Mouse (Mus musculus): Measurements from ENCODE around the gene Pla1a. TPM values are rescaled to one million over a fixed set of nuclear protein-coding genes. Genes with fewer than 3 reads are reported as not detected.
A peak's percentile ranks its signal among the peaks of the same experiment; 100 is the strongest.
"Not testable (repeated sequence)": the region's sequence is repeated elsewhere in the genome, so short reads cannot be mapped to it uniquely, and the experiment has no call there.

The Pla1a gene
- polyA plus RNA-seq (2015; fragmentation: Nextera tagmentation; extraction: Ambion mirVana), result 49.8 and 55.8 TPM in 2 replicates

DNA sequence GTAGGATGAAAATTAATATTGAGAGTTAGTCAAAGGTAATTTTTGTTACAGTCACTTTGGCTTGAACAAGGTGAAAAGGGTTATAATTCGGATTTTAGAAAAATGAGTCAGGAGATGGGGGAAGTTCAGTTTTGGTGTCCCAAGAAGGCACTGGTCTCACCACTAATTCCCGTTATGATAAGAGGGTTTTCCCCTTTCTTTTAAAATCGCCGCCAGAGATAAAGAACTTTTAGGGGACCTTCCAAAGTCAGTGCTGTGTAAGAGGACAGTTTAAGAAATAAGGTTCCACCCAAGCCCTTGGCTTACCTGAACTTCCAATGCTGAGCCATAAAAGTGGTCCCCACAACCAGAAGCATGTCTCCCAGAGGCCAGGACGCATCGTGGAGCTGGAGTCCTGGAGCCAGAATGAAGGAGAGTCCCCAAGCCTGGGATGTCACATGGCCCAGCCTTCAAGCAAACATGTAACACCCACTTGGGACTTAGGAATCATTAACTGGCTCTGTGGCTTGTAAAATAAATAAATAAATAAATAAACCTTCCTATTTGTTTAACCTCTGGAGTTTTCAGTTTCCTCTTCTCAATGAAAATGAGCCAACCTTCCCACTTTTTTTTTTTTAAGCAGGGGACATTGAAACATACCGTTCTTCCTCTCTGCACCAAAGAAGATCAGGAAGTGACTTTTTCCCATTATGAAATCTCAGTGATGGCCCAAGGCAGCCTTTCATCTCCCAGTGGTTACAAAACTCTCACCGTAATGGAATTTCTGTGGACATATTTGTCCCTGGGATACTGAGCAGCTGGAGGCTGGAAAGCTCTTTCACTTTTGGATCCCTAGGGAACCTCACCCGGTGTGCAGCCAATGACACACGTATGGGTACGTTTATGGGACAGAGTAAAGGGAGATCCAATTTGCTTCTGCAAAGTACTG lies at the start of gene Pla1a:
Pla1a (minus strand) TSS at position 648 of the 928 bp plus-strand sequence.
- Histone ChIP-seq H3K4me2 (ENCODE audit: low read depth, low read length) (peak within 1 kb of the TSS; percentile 61), H3K27me3 (ENCODE audit: insufficient read depth, low read length) (no peaks in the 10 kb centered on the region), H3K36me3 (replicated peaks; ENCODE audit: insufficient read depth, low read length) (no peaks in the 10 kb centered on the region), H3K9me3 (ENCODE audit: low read length) (no peaks in the 10 kb centered on the region), H3K27ac (ENCODE audit: low read depth) (peak within 1 kb of the TSS; percentile 72), H3K4me3 (ENCODE audit: low read depth, low read length) (peak within 1 kb of the TSS; percentile 33), H3K9ac (replicated peaks) (peak within 1 kb of the TSS; percentile 54), H3K4me1 (ENCODE audit: insufficient read depth) (peaks cover 18% of the 10 kb centered on the region)
- DNase-seq (peak; percentile 26), ATAC-seq (peak; percentile 87)
- TF ChIP-seq EP300 (IDR thresholded peaks at IDR 0.05; ENCODE audit: low read depth), result peak; percentile 83
- no peak for TF ChIP-seq CTCF (IDR thresholded peaks at IDR 0.05; ENCODE audit: low read depth)
- 41% methylated on average over 11 of the region's 11 CpGs for WGBS (ENCODE audit: insufficient replicate concordance)

DNA sequence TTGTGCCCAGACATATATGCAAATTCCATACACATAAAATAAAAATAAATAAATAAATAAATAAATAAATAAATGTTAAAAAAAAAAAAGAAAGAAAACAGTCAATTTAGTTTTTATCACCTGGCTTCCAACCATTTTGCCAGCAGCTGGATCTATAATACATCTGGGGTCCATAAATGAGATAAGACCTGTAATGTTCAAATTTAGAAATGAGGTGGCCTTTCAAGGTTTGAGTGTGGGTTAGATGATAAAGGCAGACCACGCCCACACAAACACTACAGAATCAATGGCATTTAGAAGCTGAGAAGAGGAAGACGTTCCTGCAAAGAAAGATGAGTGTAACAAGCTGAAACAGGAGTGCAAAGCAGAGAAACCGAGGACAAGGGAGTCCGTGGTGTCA lies 48.4 kb upstream of the Pla1a start:
- Histone ChIP-seq H3K36me3 (replicated peaks; ENCODE audit: insufficient read depth, low read length) (no peaks in the 10 kb centered on the region), H3K27me3 (ENCODE audit: insufficient read depth, low read length) (peaks cover 9% of the 10 kb centered on the region; the same call in 1 of the 2 replicates), H3K27ac (ENCODE audit: low read depth) (no peak overlapping the region), H3K9ac (replicated peaks) (no peak overlapping the region), H3K4me3 (ENCODE audit: low read depth, low read length) (no peak overlapping the region), H3K4me2 (ENCODE audit: low read depth, low read length) (no peak overlapping the region), H3K4me1 (ENCODE audit: insufficient read depth) (peaks cover 17% of the 10 kb centered on the region), H3K9me3 (ENCODE audit: low read length) (no peaks in the 10 kb centered on the region)
- DNase-seq (no peak), ATAC-seq (no peak)
- TF ChIP-seq EP300 (IDR thresholded peaks at IDR 0.05; ENCODE audit: low read depth) (peak; percentile 74), CTCF (IDR thresholded peaks at IDR 0.05; ENCODE audit: low read depth) (no peak)
- WGBS (ENCODE audit: insufficient replicate concordance), result 41% methylated on average over 4 of the region's 4 CpGs

DNA sequence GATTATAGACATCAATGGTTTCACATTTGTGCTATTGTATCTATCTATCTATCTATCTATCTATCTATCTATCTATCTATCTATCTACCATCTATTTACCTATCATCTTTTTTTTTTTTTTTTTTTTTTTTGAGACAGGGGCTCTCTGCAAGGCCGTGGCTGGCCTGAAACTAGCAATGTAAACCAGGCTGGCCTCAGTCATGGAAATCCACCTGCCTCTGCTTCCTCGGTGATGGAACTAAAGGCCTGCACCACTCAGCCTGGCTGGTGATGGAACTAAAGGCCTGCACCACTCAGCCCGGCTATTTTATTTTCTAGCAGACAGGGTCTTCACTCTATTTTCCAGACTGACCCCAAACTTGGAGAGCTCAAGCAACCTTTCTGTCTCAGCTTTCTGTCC lies 45.4 kb upstream of the Pla1a start:
- Histone ChIP-seq H3K27me3 (ENCODE audit: insufficient read depth, low read length) (0 out of 2 replicates have a peak, but pooled peaks cover 1% of the 10 kb centered on the region), H3K9me3 (ENCODE audit: low read length) (no peaks in the 10 kb centered on the region), H3K27ac (ENCODE audit: low read depth) (no peak overlapping the region), H3K4me1 (ENCODE audit: insufficient read depth) (peaks cover 19% of the 10 kb centered on the region), H3K36me3 (replicated peaks; ENCODE audit: insufficient read depth, low read length) (no peaks in the 10 kb centered on the region), H3K4me2 (ENCODE audit: low read depth, low read length) (no peak overlapping the region), H3K9ac (replicated peaks) (no peak overlapping the region), H3K4me3 (ENCODE audit: low read depth, low read length) (no peak overlapping the region)
- TF ChIP-seq CTCF (IDR thresholded peaks at IDR 0.05; ENCODE audit: low read depth) (no peak), EP300 (IDR thresholded peaks at IDR 0.05; ENCODE audit: low read depth) (no peak)
- 86% methylated on average over 3 of the region's 3 CpGs for WGBS (ENCODE audit: insufficient replicate concordance)
- ATAC-seq, result no peak
- no peak for DNase-seq

- H3K27me3 ChIP-seq (ENCODE audit: insufficient read depth, low read length); DNase-seq; H3K9me3 ChIP-seq (ENCODE audit: low read length); H3K9ac ChIP-seq (replicated peaks); ATAC-seq; H3K27ac ChIP-seq (ENCODE audit: low read depth); H3K36me3 ChIP-seq (replicated peaks; ENCODE audit: insufficient read depth, low read length): not testable (repeated sequence)
- peaks cover 16% of the 10 kb centered on the region for H3K4me1 ChIP-seq (ENCODE audit: insufficient read depth)
- WGBS (ENCODE audit: insufficient replicate concordance), result 53% methylated on average over 14 of the region's 14 CpGs
- peak overlapping the region; percentile 88 for H3K4me2 ChIP-seq (ENCODE audit: low read depth, low read length)
- H3K4me3 ChIP-seq (ENCODE audit: low read depth, low read length), result peak overlapping the region; percentile 50
These were observed 44.3 kb upstream of the Pla1a start for GRCm38 (mm10) chr16:38477241-38477608.

GRCm38 (mm10) chr16:38476312-38477240 lies 43.6 kb upstream of the Pla1a start:
- no peaks in the 10 kb centered on the region for H3K27me3 ChIP-seq (ENCODE audit: insufficient read depth, low read length)
- TF ChIP-seq EP300 (IDR thresholded peaks at IDR 0.05; ENCODE audit: low read depth) (no peak), CTCF (IDR thresholded peaks at IDR 0.05; ENCODE audit: low read depth) (no peak)
- H3K27ac ChIP-seq (ENCODE audit: low read depth), result peak overlapping the region; percentile 46; the same call in 1 of the 2 replicates
- peak overlapping the region; percentile 53 for H3K9ac ChIP-seq (replicated peaks)
- H3K4me2 ChIP-seq (ENCODE audit: low read depth, low read length), result peak overlapping the region; percentile 88
- DNase-seq, result peak; percentile 52
- peak overlapping the region; percentile 50 for H3K4me3 ChIP-seq (ENCODE audit: low read depth, low read length)
- no peaks in the 10 kb centered on the region for H3K36me3 ChIP-seq (replicated peaks; ENCODE audit: insufficient read depth, low read length)
- peaks cover 16% of the 10 kb centered on the region for H3K4me1 ChIP-seq (ENCODE audit: insufficient read depth)
- H3K9me3 ChIP-seq (ENCODE audit: low read length), result no peaks in the 10 kb centered on the region
- 9% methylated on average over 34 of the region's 34 CpGs for WGBS (ENCODE audit: insufficient replicate concordance)
- peak; percentile 45 for ATAC-seq

Measured in liver, postnatal 0 days (tissue).